Mouse (Mus musculus) C2C12 (cell line): ENCODE results near the gene Twist1.

ENCODE experiments used
- CEBPB ChIP-seq: IDR thresholded peaks from one replicate; pipeline ENCODE4 v1.6.1; 2011; ENCODE audit warnings: low read depth, mild to moderate bottlenecking, control low read depth, moderate library complexity
- CTCF ChIP-seq: IDR thresholded peaks from one replicate; pipeline ENCODE4 v1.5.1; 2011; ENCODE audit not compliant: control insufficient read depth, insufficient read depth, insufficient read length
- FOSL1 ChIP-seq: IDR thresholded peaks from one replicate; pipeline ENCODE4 v1.8.0; 2011; ENCODE audit warnings: mild to moderate bottlenecking, low read length; ENCODE audit not compliant: poor library complexity, insufficient read depth, severe bottlenecking
- MAX ChIP-seq: IDR thresholded peaks from one replicate; pipeline ENCODE4 v1.6.1; 2011; ENCODE audit warnings: mild to moderate bottlenecking, control low read depth
- MYOD1 ChIP-seq: IDR thresholded peaks from one replicate; pipeline ENCODE4 v1.6.1; 2011; ENCODE audit warnings: low read depth; ENCODE audit not compliant: control insufficient read depth, insufficient read length
- MYOG ChIP-seq: IDR thresholded peaks from one replicate; pipeline ENCODE4 v1.6.1; 2011; ENCODE audit not compliant: control insufficient read depth, insufficient read length; ENCODE audit errors: extremely low read depth
- USF1 ChIP-seq: IDR thresholded peaks from one replicate; pipeline ENCODE4 v1.6.1; 2011; ENCODE audit warnings: low read depth, mild to moderate bottlenecking, control low read depth, moderate library complexity

DNA sequence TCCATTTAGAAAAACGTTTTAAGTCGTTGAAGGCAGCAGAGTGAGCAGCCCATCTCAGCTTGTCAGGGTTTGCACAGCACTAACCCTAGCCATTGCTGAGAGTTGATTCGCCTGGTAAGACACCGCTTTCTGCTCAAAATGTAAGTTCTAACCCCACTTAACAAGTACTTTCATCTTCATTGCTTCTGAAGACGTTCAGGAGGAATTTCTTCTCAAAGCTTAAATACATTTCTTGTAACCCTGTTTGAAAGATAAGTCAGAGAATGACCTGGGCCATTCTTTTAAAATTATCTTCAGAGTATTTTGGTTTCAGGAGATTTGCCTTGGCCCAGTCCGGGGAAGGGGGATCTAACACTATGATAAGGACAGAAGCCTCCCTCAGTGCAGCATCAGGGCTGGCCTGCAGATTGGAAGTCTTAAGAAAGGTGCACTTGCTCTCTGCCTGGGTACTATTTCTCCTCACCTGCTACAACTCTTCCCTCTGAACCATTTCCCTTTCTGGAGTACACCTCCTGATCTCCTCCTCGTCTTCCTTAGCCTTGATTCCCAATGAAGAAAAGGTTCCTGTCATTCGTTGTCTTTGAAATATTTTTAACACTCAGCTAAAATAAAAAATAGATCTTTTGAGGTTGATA lies 2.4 kb upstream of the Twist1 start:
- no peak for TF ChIP-seq MYOG
- TF ChIP-seq CEBPB = no peak
- no peak for TF ChIP-seq CTCF
- TF ChIP-seq USF1 = no peak
- no peak for TF ChIP-seq MAX
- no peak for TF ChIP-seq FOSL1
- TF ChIP-seq MYOD1 = no peak
